Mouse (Mus musculus) liver, adult 2 months (tissue): ENCODE results near the gene Wapl.

Experiments
- CTCF ChIP-seq: fragments of 200-500 bp; IDR thresholded peaks from 2 replicates; pipeline ENCODE4 v1.5.1; 2011; ENCODE audit warnings: low read depth, low read length, control low read depth
- POLR2A ChIP-seq: fragments of 200-500 bp; IDR thresholded peaks from 2 replicates; pipeline ENCODE4 v1.6.1; 2011; ENCODE audit warnings: low read length, control low read depth; ENCODE audit not compliant: insufficient read depth; ENCODE audit errors: extremely low read depth

DNA sequence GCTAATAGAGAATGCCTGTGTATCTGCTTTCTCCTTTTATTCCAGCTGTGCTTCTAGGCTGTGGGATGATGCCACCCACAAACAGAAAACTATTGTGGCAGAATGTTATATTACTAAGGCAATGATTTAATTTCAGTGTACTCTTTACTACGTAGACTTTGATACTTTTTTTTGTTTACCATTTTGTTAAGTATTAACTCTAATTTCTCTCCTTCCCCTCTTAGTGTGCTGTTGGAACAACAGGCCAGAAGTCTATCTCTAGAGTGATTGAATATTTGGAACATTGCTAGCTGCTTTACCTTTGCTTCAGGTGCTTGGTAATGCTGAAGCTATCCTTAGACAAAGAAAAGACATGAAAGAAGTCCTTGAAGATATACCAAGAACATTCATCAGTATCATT, 71.7 kb downstream of the Wapl start:
- TF ChIP-seq CTCF (no peak), POLR2A (no peak)
